Mouse (Mus musculus): ENCODE results near the gene Spns1.

GRCm38 (mm10) chr7:126358413-126358812, 18.8 kb downstream of the Spns1 start:
- TF ChIP-seq CTCF (IDR thresholded peaks at IDR 0.05; ENCODE audit: borderline replicate concordance, extremely low read depth, insufficient read depth, insufficient read length): no peak
- no peak for TF ChIP-seq POLR2A (IDR thresholded peaks at IDR 0.05; ENCODE audit: borderline replicate concordance, extremely low read depth, insufficient read depth, insufficient read length, poor library complexity, severe bottlenecking)
